Mouse (Mus musculus) lung, embryonic 16.5 days (tissue): ENCODE measurements at regions not wholly inside any gene's neighbourhood (a gene's known extent, or its start where the extent isn't known, plus 50 kb on each side); places are given as distances from the start of the nearest gene placed in this dataset.

Experiments
- ATAC-seq: fragments of 200-750 bp; cut with Nextera tagmentation; 2 replicates; pipeline ENCODE4 v1.8.0; 2017; ENCODE audit warnings: low read depth, mild to moderate bottlenecking, moderate library complexity
- H3K27ac ChIP-seq: fragments of 300-500 bp; sonication (generic); 2 replicates; pipeline ENCODE4 v1.5.1; 2014; ENCODE audit warnings: mild to moderate bottlenecking, control low read depth, low read length
- H3K27me3 ChIP-seq: fragments of 300-500 bp; sonication (generic); 2 replicates; pipeline ENCODE4 v1.6.1; 2014; ENCODE audit warnings: low read depth, low read length, mixed read lengths; ENCODE audit not compliant: control insufficient read depth, insufficient read depth
- H3K36me3 ChIP-seq: fragments of 300-500 bp; sonication (generic); 2 replicates; pipeline ENCODE4 v1.6.1; 2014; ENCODE audit warnings: low read length; ENCODE audit not compliant: control insufficient read depth, insufficient read depth
- H3K4me1 ChIP-seq: fragments of 300-500 bp; sonication (generic); replicated peaks from 2 replicates; pipeline ENCODE4 v1.6.1; 2014; ENCODE audit warnings: low read length, mixed read lengths; ENCODE audit not compliant: control insufficient read depth, insufficient read depth
- H3K4me2 ChIP-seq: fragments of 300-500 bp; sonication (generic); 2 replicates; pipeline ENCODE4 v1.6.1; 2014; ENCODE audit warnings: low read depth, low read length, control low read depth
- H3K4me3 ChIP-seq: fragments of 300-500 bp; sonication (generic); 2 replicates; pipeline ENCODE4 v1.5.1; 2014; ENCODE audit warnings: mild to moderate bottlenecking, low read length, control low read depth
- H3K9ac ChIP-seq: fragments of 300-500 bp; sonication (generic); 2 replicates; pipeline ENCODE4 v1.6.1; 2014; ENCODE audit warnings: low read length, control low read depth
- H3K9me3 ChIP-seq: fragments of 300-500 bp; sonication (generic); 2 replicates; pipeline ENCODE4 v1.6.1; 2016; ENCODE audit warnings: low read length; ENCODE audit not compliant: control insufficient read depth
- WGBS: fragments of 180-500 bp; shearing (Covaris S2); extraction: QIAGEN DNeasy Blood & Tissue Kit; methylation state at CpG from one replicate; pipeline ENCODE4 v1.1.7; 2014; 5-methylcytosine and 5-hydroxymethylcytosine counted together

DNA sequence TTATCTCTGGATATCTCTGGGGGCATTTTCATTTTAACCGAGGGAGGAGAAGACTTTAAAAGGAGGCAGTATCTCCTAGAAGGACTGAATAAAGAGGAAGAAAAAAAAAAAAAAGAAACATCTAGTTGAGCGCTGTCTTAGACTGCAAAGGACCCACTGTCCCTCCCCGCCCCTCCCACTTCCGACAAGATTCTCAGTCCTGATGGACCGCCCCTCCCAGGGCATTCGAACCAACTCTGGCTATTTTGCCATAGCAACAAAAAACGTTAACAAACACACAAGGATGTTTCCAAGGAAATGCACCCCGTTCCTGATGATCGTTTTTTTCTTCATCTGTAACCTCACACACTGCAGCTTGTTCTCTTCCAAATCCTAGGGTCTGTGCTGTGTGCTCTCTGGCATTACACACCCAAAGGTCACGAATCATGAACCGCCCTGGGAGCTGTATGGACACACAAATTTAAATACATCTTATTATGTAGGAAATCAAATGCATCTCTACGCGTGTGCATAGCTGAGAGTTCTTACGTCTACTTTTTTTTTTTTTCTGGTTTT is 75.8 kb downstream of the Rnd3 start:
- Histone ChIP-seq H3K9ac (no peak overlapping the region), H3K27me3 (no peaks in the 10 kb centered on the region), H3K4me3 (no peak overlapping the region), H3K9me3 (no peaks in the 10 kb centered on the region), H3K4me1 (no peaks in the 10 kb centered on the region; the same call in 1 of the 2 replicates), H3K36me3 (no peaks in the 10 kb centered on the region), H3K27ac (no peak overlapping the region), H3K4me2 (peak overlapping the region; percentile 26; the same call in 1 of the 2 replicates)
- WGBS = 40% methylated on average over 14 of the region's 14 CpGs
- peak; percentile 62; the same call in 1 of the 2 replicates for ATAC-seq

DNA sequence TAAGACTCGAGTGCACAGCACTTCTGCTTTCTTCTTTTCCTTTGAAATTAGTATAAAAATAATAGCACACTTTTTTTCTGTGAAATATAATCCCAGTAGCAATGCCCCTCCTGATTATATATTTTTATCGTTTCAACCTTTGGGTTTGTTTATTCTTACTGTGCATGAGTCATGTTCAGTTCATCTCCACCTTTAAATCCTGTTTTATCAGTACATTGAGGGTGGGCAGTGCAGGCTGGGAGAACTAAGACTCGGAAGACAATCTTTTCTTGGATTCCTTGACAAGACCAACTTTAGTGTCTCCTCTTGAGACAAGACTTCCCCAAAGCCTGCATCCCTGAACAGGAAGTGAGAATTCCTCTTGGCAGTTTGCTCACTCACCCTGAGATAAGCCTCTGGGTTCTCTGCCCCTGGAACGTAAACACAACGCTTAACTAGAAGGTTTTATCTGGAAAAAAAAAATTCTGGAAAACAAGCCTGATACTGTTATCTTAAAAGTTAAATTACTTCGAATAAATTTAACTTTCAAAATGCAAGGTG is 76.5 kb downstream of the Rnd3 start:
- Histone ChIP-seq H3K4me3 (no peak overlapping the region), H3K4me1 (no peaks in the 10 kb centered on the region; the same call in 1 of the 2 replicates), H3K4me2 (peak overlapping the region; percentile 26; the same call in 1 of the 2 replicates), H3K9ac (no peak overlapping the region), H3K27ac (no peak overlapping the region), H3K36me3 (no peaks in the 10 kb centered on the region), H3K9me3 (no peaks in the 10 kb centered on the region), H3K27me3 (no peaks in the 10 kb centered on the region)
- ATAC-seq = no peak
- WGBS = 15% methylated on average over 6 of the region's 6 CpGs

DNA sequence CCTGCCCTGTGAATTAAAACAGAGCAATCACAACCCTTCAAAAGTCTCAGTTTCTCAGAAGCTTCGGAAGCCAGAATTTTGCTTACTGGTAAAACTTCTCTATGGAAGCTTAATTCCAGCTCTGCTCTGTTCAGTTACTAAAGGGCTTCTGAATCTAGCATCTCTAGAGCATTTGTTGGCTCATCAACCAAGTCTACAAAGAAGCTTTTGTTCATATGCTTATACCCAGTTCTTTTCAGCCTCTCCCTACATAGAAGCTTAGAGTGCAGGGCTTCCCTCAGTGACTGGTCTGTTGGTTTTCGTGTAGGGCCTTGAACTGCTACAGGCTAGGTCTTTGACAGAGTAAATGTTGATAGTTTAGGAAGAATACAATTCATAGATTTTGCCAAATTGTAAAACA is 78.0 kb downstream of the Rnd3 start:
- no peaks in the 10 kb centered on the region; the same call in 1 of the 2 replicates for H3K4me1 ChIP-seq
- no peaks in the 10 kb centered on the region for H3K27me3 ChIP-seq
- no peak for ATAC-seq
- H3K9ac ChIP-seq = no peak overlapping the region
- H3K36me3 ChIP-seq = no peaks in the 10 kb centered on the region
- no peak overlapping the region for H3K27ac ChIP-seq
- 83% methylated on average over 2 of the region's 2 CpGs for WGBS
- H3K4me3 ChIP-seq = no peak overlapping the region
- H3K4me2 ChIP-seq = no peak overlapping the region
- H3K9me3 ChIP-seq = no peaks in the 10 kb centered on the region

DNA sequence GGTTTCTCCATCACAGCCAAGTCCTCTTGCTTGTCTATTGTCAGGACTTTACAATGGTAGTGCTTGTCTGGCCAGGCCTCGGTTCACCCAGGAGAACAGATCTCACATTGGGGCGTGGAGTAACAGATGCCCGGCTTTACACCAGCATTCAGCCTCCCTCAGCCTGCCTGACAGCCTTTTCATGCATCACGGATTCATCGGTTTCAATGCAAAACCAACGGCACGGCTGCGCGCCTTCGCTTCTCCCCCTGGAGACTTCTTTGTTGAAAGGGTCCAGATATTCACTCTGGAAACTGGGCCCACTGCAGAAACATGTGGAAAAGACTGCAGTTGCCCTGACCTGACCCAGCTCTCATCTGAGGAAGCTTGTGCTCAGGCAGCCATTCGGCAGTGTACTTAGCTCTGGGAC is 82.5 kb downstream of the Rnd3 start:
- H3K36me3 ChIP-seq = no peaks in the 10 kb centered on the region
- H3K4me2 ChIP-seq = no peak overlapping the region
- ATAC-seq = no peak
- H3K4me3 ChIP-seq = no peak overlapping the region
- H3K27me3 ChIP-seq = no peaks in the 10 kb centered on the region
- WGBS = 84% methylated on average over 11 of the region's 11 CpGs
- no peak overlapping the region for H3K9ac ChIP-seq
- no peak overlapping the region for H3K27ac ChIP-seq
- H3K4me1 ChIP-seq = no peaks in the 10 kb centered on the region
- H3K9me3 ChIP-seq = no peaks in the 10 kb centered on the region

DNA sequence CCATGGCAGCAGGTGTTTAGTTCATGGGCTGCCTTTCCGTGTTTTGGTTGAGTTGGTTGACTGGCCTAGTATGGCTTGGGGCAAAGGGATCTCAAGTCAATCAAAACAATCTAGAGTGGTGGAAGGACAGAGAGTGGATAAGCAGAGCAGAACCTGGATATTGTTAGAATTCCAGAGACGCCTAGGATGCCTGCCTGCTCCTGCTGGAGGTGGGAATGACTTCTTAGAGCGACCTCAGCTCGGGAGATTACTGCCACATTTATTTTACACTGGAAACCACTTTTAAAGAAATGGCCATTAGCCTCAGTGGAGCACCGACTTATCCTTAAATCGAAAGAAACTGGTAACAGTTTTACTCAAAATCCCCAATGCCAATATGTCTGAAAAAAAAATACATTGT is 83.1 kb downstream of the Rnd3 start:
- no peak for ATAC-seq
- no peak overlapping the region for H3K4me3 ChIP-seq
- 65% methylated on average over 6 of the region's 6 CpGs for WGBS

DNA sequence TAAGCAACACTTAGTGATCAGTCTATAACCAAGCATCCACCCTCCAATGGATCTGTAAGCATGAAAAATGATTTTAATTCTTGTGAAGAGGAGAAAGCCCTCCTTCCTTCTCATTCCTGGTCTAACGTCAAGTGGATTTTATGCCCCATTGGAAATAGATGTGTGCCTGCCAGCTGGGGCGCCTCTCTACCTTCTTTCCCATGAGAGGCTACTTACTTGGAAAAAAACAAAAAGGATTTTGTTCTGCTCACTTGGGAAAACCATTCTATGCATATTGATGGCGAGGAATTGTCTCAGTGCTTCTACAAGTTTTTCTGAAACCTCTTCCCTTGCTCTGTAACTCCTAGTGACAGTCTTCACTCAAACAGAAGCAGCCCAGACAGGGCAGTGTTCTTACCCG is 84.1 kb downstream of the Rnd3 start:
- Histone ChIP-seq H3K9ac (no peak overlapping the region), H3K9me3 (no peaks in the 10 kb centered on the region), H3K36me3 (no peaks in the 10 kb centered on the region), H3K4me2 (no peak overlapping the region), H3K4me3 (no peak overlapping the region), H3K27me3 (no peaks in the 10 kb centered on the region), H3K27ac (no peak overlapping the region), H3K4me1 (no peaks in the 10 kb centered on the region)
- no peak for ATAC-seq
- 88% methylated on average over 4 of the region's 4 CpGs for WGBS

More for the DNA sequence above, 83.1 kb downstream of the Rnd3 start:
- Histone ChIP-seq H3K27me3 (no peaks in the 10 kb centered on the region), H3K9ac (no peak overlapping the region), H3K9me3 (no peaks in the 10 kb centered on the region), H3K27ac (no peak overlapping the region), H3K36me3 (no peaks in the 10 kb centered on the region), H3K4me2 (no peak overlapping the region), H3K4me1 (no peaks in the 10 kb centered on the region)

- no peaks in the 10 kb centered on the region for H3K4me1 ChIP-seq
- no peak overlapping the region for H3K27ac ChIP-seq
- H3K9me3 ChIP-seq = no peaks in the 10 kb centered on the region
- H3K36me3 ChIP-seq = no peaks in the 10 kb centered on the region
- no peaks in the 10 kb centered on the region for H3K27me3 ChIP-seq
- 92% methylated on average over 5 of the region's 5 CpGs for WGBS
- no peak for ATAC-seq
- no peak overlapping the region for H3K9ac ChIP-seq
- H3K4me3 ChIP-seq = no peak overlapping the region
- no peak overlapping the region for H3K4me2 ChIP-seq
These were observed 86.9 kb downstream of the Rnd3 start for GRCm38 (mm10) chr2:51062049-51062448.

GRCm38 (mm10) chr2:51058158-51058557 is 90.8 kb downstream of the Rnd3 start:
- ATAC-seq = peak; percentile 45; the same call in 1 of the 2 replicates
- Histone ChIP-seq H3K4me1 (0 out of 2 replicates have a peak, but pooled peaks cover 2% of the 10 kb centered on the region), H3K9me3 (no peaks in the 10 kb centered on the region), H3K4me3 (no peak overlapping the region), H3K27me3 (no peaks in the 10 kb centered on the region), H3K36me3 (no peaks in the 10 kb centered on the region), H3K9ac (no peak overlapping the region), H3K4me2 (no peak overlapping the region), H3K27ac (no peak overlapping the region)
- WGBS = 64% methylated on average over 4 of the region's 4 CpGs

DNA sequence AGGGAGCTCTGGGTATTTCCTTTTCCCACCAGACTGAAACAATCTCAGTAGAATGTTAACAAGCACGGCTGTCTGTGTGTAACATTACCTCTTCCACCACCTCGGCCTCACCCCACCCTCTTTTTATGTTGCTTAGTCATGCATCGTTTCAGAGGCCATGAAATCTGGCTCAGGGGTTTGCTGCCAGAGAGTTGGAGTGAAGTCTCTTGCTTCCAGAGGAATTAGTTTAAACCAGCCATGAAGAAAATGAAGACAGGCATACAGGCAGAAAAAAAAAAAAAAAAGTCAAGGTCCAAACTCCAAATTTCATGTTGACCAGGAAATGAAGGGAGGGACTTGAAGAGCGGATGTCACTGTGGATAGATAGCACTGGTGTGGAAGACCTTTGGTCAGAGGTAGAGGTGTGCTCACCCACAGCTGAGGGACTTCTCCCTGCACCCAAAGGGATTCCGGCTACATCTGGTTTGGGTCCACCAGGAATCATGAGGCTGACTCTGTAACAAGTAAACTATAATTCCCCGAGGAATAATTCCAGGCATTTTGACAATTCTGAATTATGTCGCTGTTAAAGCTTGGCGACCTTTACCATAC is 92.7 kb downstream of the Rnd3 start:
- Histone ChIP-seq H3K9me3 (no peaks in the 10 kb centered on the region), H3K36me3 (no peaks in the 10 kb centered on the region), H3K4me2 (no peak overlapping the region), H3K27me3 (no peaks in the 10 kb centered on the region), H3K27ac (no peak overlapping the region), H3K4me3 (no peak overlapping the region), H3K4me1 (0 out of 2 replicates have a peak, but pooled peaks cover 2% of the 10 kb centered on the region), H3K9ac (no peak overlapping the region)
- 44% methylated on average over 8 of the region's 8 CpGs for WGBS
- ATAC-seq = no peak
